Mouse (Mus musculus): Measurements from ENCODE around the gene Slc40a1. TPM values are rescaled to one million over a fixed set of nuclear protein-coding genes. Genes with fewer than 3 reads are reported as not detected.

Slc40a1 gene
- polyA plus RNA-seq, 1 experiment from 2014 or later = 34.0 TPM

DNA sequence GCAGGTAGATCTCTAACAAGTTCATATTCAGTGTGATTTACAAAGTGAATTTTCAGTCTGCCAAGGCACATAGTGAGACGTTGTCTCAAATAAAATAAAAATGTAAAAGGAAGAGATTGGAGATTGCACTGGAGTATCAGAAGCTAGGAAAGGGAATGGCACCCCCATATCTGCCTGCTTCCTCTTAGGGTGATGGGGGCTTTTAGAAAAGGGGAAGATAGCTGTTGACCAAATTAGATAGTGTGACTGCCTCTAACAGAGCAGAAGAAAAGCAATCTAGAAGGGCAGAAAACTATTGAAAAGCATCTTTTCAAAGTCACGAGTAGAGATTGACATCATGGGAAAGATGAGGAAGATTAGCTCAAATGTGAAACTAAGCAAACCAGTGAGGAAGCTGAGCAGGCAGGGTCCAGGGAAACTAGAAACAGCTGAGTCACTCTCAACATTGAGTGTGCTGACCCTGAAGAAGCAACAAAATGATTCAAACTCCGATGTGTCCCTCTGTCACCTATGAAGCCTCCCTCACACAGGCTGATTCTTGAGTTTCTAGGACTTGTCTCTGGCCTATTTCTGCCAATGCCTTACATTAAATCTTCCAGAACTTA is 45.0 kb downstream of the Slc40a1 start:
- Histone ChIP-seq H3K27me3 (no peaks in the 10 kb centered on the region), H3K4me3 (no peak overlapping the region), H3K9ac (no peak overlapping the region), H3K27ac (replicated peaks) (no peak overlapping the region), H3K4me1 (replicated peaks) (no peaks in the 10 kb centered on the region), H3K36me3 (no peaks in the 10 kb centered on the region), H3K4me2 (no peak overlapping the region), H3K9me3 (no peaks in the 10 kb centered on the region)
- 79% methylated on average over 3 of the region's 3 CpGs for WGBS
- ATAC-seq (ENCODE audit: low FRiP score, low read depth) = no peak

DNA sequence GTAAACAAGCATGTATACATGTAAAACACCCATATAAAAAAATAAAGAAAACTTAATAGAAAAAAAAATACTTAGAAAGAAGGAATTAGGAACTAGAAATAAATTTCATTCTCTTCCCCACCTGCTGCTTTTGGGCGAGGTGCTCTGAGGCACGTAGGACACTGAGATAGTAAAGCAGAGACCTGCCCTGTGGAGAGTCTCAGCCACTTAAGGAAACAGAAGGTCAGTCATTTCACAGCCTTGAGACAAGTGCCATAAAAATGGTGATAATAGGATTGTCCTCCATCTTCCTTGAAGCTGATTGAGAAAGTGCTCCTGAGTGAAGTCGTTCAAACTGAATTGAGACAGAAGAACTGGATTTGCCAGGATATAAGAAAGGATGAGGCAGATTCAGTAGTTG is 48.9 kb downstream of the Slc40a1 start:
- no peak overlapping the region for H3K9ac ChIP-seq
- WGBS = 91% methylated on average over 3 of the region's 3 CpGs

DNA sequence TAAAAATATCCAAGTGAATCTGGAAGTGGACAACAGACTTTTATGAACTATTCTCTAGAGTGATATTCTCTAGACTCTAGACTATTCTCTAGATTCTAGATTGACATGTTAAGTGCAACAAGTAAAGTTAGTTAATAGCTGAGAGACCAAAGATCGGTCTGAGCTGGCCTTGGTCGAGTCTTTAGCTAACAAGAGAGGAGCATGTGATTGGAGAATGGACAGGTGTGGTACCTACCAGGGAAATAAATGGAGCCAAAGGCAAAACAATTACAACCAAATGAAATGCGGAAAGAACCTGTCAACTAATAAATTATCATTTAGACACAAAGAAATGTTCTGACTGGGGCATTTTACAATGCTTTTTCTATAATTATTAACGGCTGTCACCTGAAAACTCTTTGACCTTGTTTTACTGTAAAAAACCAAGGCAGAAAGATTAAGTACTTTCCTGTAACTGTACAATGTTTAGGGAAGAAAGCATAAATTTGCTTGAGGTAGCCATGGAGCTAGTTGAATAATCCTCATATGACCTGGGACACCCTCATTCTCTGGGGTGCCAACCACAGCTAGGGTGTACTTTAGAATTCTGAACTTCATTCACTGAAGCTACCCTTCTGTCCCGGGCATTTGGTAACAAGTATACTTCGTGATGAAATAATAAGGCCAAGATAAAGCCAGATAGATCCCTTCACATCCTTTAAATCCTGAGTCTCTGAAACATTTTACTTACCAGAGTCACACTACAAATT is 49.7 kb downstream of the Slc40a1 start:
- Histone ChIP-seq H3K4me3 (no peak overlapping the region), H3K36me3 (no peaks in the 10 kb centered on the region), H3K9me3 (no peaks in the 10 kb centered on the region), H3K27me3 (no peaks in the 10 kb centered on the region), H3K27ac (replicated peaks) (no peak overlapping the region), H3K4me2 (no peak overlapping the region), H3K9ac (no peak overlapping the region), H3K4me1 (replicated peaks) (no peaks in the 10 kb centered on the region)
- no peak for ATAC-seq (ENCODE audit: low FRiP score, low read depth)
- WGBS = 90% methylated on average over 6 of the region's 6 CpGs

More for the DNA sequence above, 48.9 kb downstream of the Slc40a1 start:
- Histone ChIP-seq H3K27me3 (no peaks in the 10 kb centered on the region), H3K4me2 (no peak overlapping the region), H3K9me3 (no peaks in the 10 kb centered on the region), H3K27ac (replicated peaks) (no peak overlapping the region), H3K36me3 (no peaks in the 10 kb centered on the region), H3K4me1 (replicated peaks) (no peaks in the 10 kb centered on the region), H3K4me3 (no peak overlapping the region)
- no peak for ATAC-seq (ENCODE audit: low FRiP score, low read depth)

DNA sequence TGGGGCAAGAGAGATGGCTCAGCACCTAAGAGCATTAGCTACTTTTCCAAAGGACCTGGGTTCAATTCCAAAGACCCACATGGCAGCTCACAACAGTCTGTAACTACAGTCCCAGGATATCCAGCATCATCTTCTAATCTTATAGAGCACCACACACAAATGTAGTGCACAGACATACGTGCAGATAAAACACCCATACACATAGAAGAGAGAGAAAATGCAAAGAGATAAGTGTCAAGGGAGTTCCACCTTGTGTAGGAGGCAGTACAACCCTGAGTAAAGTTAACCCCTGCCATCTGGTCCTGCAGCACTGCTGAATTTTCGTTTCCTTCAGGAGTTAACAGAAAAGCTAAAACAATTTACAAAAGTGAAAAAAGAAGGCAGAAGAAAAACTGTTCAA is 50.7 kb downstream of the Slc40a1 start:
- 78% methylated on average over 2 of the region's 2 CpGs for WGBS
- no peak overlapping the region for H3K4me2 ChIP-seq
- no peaks in the 10 kb centered on the region for H3K36me3 ChIP-seq
- H3K4me3 ChIP-seq = no peak overlapping the region
- no peak overlapping the region for H3K9ac ChIP-seq
- no peaks in the 10 kb centered on the region for H3K27me3 ChIP-seq
- H3K9me3 ChIP-seq = no peaks in the 10 kb centered on the region
- H3K4me1 ChIP-seq (replicated peaks) = no peaks in the 10 kb centered on the region
- ATAC-seq (ENCODE audit: low FRiP score, low read depth) = no peak
- H3K27ac ChIP-seq (replicated peaks) = no peak overlapping the region

DNA sequence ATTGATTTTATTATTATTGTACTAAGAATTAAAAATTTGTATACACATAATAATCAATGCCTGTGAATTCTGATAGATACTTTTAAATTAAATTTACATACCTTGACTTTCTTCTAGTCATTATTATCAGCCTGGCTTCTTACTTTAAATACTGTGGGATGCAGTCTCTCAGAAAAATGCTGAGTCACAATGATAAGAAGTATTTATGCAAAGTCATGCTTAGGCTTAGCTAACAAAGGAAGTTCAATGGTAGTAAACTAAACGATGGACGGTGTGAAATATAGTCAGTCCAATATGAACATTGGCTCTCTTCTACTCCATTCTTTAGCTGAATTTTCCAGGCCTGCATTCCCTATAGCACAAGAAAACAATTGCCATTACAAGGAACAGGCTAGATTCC is 53.1 kb downstream of the Slc40a1 start:
- WGBS = 90% methylated on average over 2 of the region's 2 CpGs
- no peak overlapping the region for H3K4me2 ChIP-seq
- no peak overlapping the region for H3K4me3 ChIP-seq
- H3K27me3 ChIP-seq = no peaks in the 10 kb centered on the region
- no peak for ATAC-seq (ENCODE audit: low FRiP score, low read depth)
- no peak overlapping the region for H3K27ac ChIP-seq (replicated peaks)
- H3K36me3 ChIP-seq = no peaks in the 10 kb centered on the region
- no peak overlapping the region for H3K9ac ChIP-seq
- no peaks in the 10 kb centered on the region for H3K4me1 ChIP-seq (replicated peaks)
- H3K9me3 ChIP-seq = no peaks in the 10 kb centered on the region

DNA sequence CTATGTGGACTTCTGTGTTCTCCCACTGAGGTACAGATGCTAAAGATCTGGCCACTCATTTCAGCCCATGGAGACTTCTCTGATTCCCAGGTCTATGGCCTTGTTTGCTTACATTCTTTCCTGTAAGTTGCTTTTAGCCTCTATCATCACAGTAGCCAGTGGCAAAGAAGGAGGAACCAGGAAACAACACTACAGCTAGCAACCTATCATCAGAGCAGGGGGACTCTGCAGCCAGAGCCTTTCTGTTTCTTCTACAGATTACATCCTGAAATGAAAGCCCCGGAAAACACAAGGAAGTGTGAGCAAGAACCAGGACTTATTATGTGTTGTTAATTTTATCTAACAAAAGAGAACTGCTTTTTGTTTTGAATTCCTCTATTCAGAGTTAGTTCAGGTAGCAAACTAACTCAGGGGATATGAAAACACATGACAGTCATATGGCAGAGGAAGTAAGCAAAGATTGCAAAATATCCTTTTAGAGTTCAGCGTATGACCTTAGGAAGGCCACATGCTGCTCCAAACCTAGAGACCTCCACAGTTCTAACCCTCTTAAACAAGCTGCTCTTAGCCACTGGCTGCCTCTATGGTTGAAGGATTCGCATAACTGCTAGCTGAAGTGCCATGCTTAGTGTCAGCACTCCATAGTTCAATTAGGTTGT is 57.7 kb downstream of the Slc40a1 start:
- no peaks in the 10 kb centered on the region for H3K9me3 ChIP-seq
- no peak overlapping the region for H3K4me2 ChIP-seq
- H3K27me3 ChIP-seq = no peaks in the 10 kb centered on the region
- no peak for ATAC-seq (ENCODE audit: low FRiP score, low read depth)
- H3K27ac ChIP-seq (replicated peaks) = no peak overlapping the region
- H3K9ac ChIP-seq = no peak overlapping the region
- H3K4me3 ChIP-seq = no peak overlapping the region
- no peaks in the 10 kb centered on the region for H3K36me3 ChIP-seq
- WGBS = 92% methylated on average over 3 of the region's 3 CpGs
- no peaks in the 10 kb centered on the region for H3K4me1 ChIP-seq (replicated peaks)

DNA sequence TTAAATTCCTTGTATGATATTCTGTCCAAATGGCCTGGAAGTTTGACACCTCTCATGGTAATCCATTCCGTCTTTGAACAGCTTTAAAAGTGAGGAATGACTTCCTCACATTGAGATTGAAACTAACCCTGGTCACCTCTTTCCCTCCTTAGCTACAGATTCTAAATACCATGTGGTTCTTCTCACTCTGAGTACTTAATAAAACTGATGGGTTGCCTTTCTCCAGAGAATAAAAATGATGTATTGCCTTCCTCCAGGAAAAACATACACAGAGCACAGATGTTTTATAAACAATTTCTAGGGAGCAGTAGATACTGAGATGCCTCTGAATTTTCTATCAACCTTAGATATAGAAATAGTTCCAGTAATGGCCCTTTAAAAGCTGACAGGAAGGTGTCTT is 58.3 kb downstream of the Slc40a1 start:
- no peaks in the 10 kb centered on the region for H3K9me3 ChIP-seq
- no peaks in the 10 kb centered on the region for H3K4me1 ChIP-seq (replicated peaks)
- H3K36me3 ChIP-seq = no peaks in the 10 kb centered on the region
- no peak overlapping the region for H3K27ac ChIP-seq (replicated peaks)
- no peak overlapping the region for H3K9ac ChIP-seq
- no peak overlapping the region for H3K4me3 ChIP-seq
- WGBS = 82% methylated on average over 1 of the region's 1 CpGs
- ATAC-seq (ENCODE audit: low FRiP score, low read depth) = no peak
- H3K27me3 ChIP-seq = no peaks in the 10 kb centered on the region
- no peak overlapping the region for H3K4me2 ChIP-seq

DNA sequence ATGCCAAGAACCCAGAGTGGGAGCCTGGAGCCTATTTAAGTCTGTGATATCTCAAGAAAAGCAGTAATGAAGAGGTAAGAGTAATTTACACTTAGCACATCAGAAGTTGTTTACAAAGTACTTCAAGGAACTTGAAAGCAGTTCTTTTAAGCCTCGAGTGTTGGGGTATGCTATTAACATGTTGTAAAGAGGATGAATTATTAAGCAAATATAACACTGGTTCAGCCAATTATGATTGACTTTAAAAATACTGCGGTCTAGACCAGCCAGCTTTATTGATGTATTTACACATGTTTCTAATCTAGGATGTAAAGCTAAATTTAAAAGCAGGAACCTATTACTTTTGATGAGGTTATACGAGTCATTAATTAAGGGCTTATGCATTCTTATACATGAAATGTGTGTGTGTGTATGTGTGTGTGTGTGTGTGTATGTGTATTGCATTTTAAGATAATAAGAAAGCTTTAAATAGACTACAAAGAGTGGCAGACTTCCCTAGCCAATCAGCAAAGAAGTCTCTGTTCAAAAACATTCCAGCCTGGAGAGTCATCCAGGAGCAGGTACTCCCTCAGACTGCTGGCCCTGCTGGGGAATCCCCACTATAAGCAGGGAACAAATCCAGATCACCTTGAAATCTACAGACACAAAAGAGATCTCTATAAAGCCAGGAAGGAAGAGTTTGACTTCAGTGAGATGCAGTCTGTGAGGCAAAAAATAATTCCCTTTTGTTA is 59.9 kb downstream of the Slc40a1 start:
- H3K36me3 ChIP-seq = no peaks in the 10 kb centered on the region
- ATAC-seq (ENCODE audit: low FRiP score, low read depth) = no peak
- H3K4me3 ChIP-seq = no peak overlapping the region
- no peak overlapping the region for H3K27ac ChIP-seq (replicated peaks)
- H3K9me3 ChIP-seq = no peaks in the 10 kb centered on the region
- no peak overlapping the region for H3K4me2 ChIP-seq
- H3K27me3 ChIP-seq = no peaks in the 10 kb centered on the region
- H3K4me1 ChIP-seq (replicated peaks) = no peaks in the 10 kb centered on the region
- no peak overlapping the region for H3K9ac ChIP-seq
- WGBS = 80% methylated on average over 3 of the region's 3 CpGs

DNA sequence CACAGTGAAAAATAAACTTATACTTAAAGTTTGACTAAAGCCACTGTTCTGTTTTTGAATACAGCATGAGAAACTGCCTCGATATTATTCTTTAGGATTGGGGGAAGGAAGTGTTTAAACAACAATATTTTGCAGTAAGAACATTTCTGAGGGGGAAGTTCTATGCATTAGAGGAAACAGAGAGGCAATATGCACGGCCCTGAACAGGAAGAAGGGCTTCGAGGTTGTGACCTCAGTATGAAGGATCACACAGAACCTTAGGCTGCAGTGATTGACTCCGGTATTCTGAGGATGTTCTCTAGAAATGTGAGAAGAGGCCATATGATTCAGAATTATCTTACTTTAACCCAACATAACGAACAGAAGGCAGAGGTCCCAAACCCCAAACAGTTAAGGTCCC is 60.6 kb downstream of the Slc40a1 start:
- H3K9me3 ChIP-seq = no peaks in the 10 kb centered on the region

DNA sequence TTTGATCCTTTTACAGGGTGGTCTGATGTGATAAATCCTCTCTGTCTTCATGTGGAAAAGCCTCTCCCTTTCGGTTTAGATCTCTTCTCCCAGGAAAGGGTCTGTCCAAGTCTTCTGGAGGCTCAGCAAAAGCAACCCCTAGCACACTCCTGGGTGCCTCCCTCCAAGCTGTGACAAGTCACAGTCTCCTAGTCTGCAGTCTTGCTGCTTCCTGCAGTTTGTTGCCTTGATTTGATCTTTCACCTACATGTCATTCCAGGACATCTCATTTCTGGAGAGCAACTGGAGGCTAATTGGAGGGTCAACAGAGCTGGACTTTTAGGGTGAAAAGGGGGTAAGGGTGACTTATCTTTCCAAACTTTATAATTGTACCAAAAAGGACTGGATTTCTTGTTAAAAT is 61.0 kb downstream of the Slc40a1 start:
- 71% methylated on average over 1 of the region's 1 CpGs for WGBS
- no peak overlapping the region for H3K4me3 ChIP-seq
- no peaks in the 10 kb centered on the region for H3K4me1 ChIP-seq (replicated peaks)
- no peak overlapping the region for H3K27ac ChIP-seq (replicated peaks)
- no peaks in the 10 kb centered on the region for H3K27me3 ChIP-seq
- no peak for ATAC-seq (ENCODE audit: low FRiP score, low read depth)
- H3K4me2 ChIP-seq = no peak overlapping the region
- no peak overlapping the region for H3K9ac ChIP-seq
- no peaks in the 10 kb centered on the region for H3K9me3 ChIP-seq
- no peaks in the 10 kb centered on the region for H3K36me3 ChIP-seq

More for the DNA sequence above, 60.6 kb downstream of the Slc40a1 start:
- 80% methylated on average over 5 of the region's 5 CpGs for WGBS
- Histone ChIP-seq H3K27ac (replicated peaks) (no peak overlapping the region), H3K27me3 (no peaks in the 10 kb centered on the region), H3K4me2 (no peak overlapping the region), H3K36me3 (no peaks in the 10 kb centered on the region), H3K9ac (no peak overlapping the region), H3K4me1 (replicated peaks) (no peaks in the 10 kb centered on the region), H3K4me3 (no peak overlapping the region)
- no peak for ATAC-seq (ENCODE audit: low FRiP score, low read depth)

DNA sequence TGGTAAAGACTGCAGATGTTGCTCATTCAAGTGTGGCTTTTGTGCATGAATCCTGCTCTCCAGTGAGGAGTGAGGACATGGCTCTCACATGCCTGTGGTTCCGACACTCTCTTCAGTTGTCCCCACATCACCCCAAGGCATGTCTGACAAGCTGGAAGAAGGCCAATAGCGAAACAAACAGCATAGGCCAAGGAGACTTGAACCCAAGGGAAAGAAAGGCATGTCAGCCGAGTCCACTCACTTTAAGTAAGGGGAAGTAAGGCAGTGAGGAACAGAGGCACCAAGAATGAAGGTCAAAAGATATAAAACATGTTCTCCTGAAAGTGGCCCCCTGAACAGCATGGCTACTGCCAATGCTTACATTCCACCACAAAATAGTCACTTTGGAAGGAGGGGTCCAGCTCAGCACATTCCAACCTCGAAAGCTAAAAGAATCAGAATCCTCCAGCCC is 61.7 kb downstream of the Slc40a1 start:
- ATAC-seq (ENCODE audit: low FRiP score, low read depth) = no peak
- Histone ChIP-seq H3K27me3 (no peaks in the 10 kb centered on the region), H3K4me1 (replicated peaks) (no peaks in the 10 kb centered on the region), H3K27ac (replicated peaks) (no peak overlapping the region), H3K4me2 (no peak overlapping the region), H3K9ac (no peak overlapping the region), H3K4me3 (no peak overlapping the region), H3K36me3 (no peaks in the 10 kb centered on the region), H3K9me3 (no peaks in the 10 kb centered on the region)
- WGBS = 70% methylated on average over 4 of the region's 4 CpGs

DNA sequence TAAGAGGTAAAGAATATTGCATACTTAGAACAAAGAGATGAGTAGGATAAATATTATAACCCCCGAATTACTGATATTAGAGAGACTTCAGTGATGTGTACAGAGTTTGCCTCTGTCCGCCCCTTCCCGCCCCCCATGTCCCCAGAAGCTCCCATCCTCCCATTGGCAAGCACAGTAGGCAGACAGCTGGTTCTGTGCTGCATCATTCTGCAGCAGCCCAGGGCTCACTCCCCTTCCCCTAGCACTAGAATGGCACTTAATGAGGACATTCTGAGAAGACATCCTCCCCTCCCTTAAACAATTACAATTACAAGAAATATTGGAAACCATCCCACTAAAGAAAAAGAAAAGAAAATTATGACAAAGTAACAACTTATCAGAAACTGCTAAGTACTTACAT is 62.7 kb downstream of the Slc40a1 start:
- Histone ChIP-seq H3K9me3 (no peaks in the 10 kb centered on the region), H3K4me2 (no peak overlapping the region), H3K27ac (replicated peaks) (no peak overlapping the region), H3K4me3 (no peak overlapping the region), H3K36me3 (no peaks in the 10 kb centered on the region), H3K27me3 (no peaks in the 10 kb centered on the region), H3K4me1 (replicated peaks) (no peaks in the 10 kb centered on the region), H3K9ac (no peak overlapping the region)
- ATAC-seq (ENCODE audit: low FRiP score, low read depth) = no peak
- WGBS = 100% methylated on average over 3 of the region's 3 CpGs
